Mouse (Mus musculus): ENCODE results near the gene Nrd1. TPM values are rescaled to one million over a fixed set of nuclear protein-coding genes. Genes with fewer than 3 reads are reported as not detected.

The Nrd1 gene
- polyA plus RNA-seq, 1 experiment from 2014 or later, result 46.6 TPM

DNA sequence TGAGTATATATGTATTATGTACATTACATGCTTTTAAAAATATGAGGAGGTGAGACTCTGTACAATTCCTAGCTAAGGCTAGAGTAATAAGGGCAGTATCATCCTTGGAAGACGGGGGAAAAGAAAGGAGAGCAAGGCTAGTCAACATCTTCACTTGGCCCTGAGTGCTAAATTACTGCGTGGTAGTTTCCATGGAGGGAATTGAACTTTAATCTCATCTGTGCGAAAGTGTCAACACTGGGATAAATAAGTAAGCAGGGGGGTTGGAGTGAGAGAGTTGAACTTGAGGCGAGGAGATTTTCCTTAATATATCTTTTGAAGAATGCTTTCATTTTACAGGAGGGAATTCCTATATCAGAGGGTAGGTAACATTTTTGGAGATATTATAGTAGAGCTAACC is 13.6 kb downstream of the Nrd1 start:
- 85% methylated on average over 4 of the region's 4 CpGs for WGBS (ENCODE audit: insufficient replicate concordance)

DNA sequence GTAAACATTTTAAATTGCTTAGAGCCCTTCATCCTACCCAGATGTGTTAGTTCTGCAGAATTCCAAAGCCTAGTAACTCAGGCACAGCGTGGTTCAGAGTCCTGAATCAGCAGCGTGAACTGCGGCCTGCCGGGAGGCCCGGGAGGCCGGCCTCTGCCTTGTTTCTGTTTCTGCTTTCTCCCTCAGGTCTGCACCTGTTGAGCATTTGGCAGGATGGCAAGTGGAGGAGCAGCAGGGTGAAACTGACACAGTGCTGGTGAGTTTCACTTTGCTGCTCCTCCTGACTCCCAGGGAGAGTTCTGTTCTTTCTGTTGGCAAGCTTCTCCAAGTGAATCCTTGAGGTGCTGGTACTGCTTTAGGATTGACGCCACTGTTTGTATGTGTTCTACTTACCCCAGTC is 17.0 kb downstream of the Nrd1 start:
- Histone ChIP-seq H3K9ac (ENCODE audit: low read depth, low read length) (no peak overlapping the region), H3K9me3 (replicated peaks; ENCODE audit: control insufficient read depth, low read length) (no peaks in the 10 kb centered on the region), H3K4me1 (ENCODE audit: control insufficient read depth, insufficient read depth, low read length) (no peaks in the 10 kb centered on the region), H3K27me3 (ENCODE audit: control insufficient read depth, insufficient read depth, low read length) (no peaks in the 10 kb centered on the region), H3K4me3 (ENCODE audit: low read depth, low read length) (no peak overlapping the region), H3K36me3 (ENCODE audit: control insufficient read depth, insufficient read depth, low read length) (peaks cover 9% of the 10 kb centered on the region), H3K4me2 (no peak overlapping the region), H3K27ac (ENCODE audit: low read depth, low read length) (no peak overlapping the region)
- 73% methylated on average over 7 of the region's 7 CpGs for WGBS (ENCODE audit: insufficient replicate concordance)
- ATAC-seq (replicated peaks; ENCODE audit: insufficient number of reproducible peaks, low FRiP score, low TSS enrichment), result no peak

More for the DNA sequence above, 13.6 kb downstream of the Nrd1 start:
- peaks cover 6% of the 10 kb centered on the region for H3K36me3 ChIP-seq (ENCODE audit: control insufficient read depth, insufficient read depth, low read length)
- H3K27ac ChIP-seq (ENCODE audit: low read depth, low read length), result no peak overlapping the region
- no peak for ATAC-seq (replicated peaks; ENCODE audit: insufficient number of reproducible peaks, low FRiP score, low TSS enrichment)
- no peak overlapping the region for H3K4me2 ChIP-seq
- H3K4me1 ChIP-seq (ENCODE audit: control insufficient read depth, insufficient read depth, low read length), result no peaks in the 10 kb centered on the region
- H3K9ac ChIP-seq (ENCODE audit: low read depth, low read length), result no peak overlapping the region
- H3K4me3 ChIP-seq (ENCODE audit: low read depth, low read length), result no peak overlapping the region
- no peaks in the 10 kb centered on the region for H3K27me3 ChIP-seq (ENCODE audit: control insufficient read depth, insufficient read depth, low read length)
- no peaks in the 10 kb centered on the region for H3K9me3 ChIP-seq (replicated peaks; ENCODE audit: control insufficient read depth, low read length)

DNA sequence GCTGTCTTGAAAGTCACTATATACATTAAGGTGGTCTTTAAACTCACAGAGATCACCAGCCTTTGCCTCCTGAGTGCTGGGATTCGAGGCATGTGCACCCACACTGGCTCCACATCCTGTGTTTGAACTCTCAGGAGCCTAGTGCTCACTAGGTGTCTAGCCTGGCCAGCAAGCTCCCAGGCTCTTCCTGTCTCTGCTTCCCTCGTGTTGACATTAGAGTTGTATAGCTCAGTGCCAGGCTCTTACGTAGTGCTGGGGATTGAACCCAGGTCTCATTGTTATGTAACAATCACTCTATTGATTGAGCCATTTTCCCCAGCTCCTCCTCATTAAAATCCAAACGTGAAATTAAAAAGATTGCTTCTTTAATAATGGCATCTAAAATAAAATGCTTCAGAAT is 18.8 kb downstream of the Nrd1 start:
- H3K27ac ChIP-seq (ENCODE audit: low read depth, low read length), result no peak overlapping the region
- peaks cover 9% of the 10 kb centered on the region for H3K36me3 ChIP-seq (ENCODE audit: control insufficient read depth, insufficient read depth, low read length)
- H3K9ac ChIP-seq (ENCODE audit: low read depth, low read length), result no peak overlapping the region
- no peak overlapping the region for H3K4me3 ChIP-seq (ENCODE audit: low read depth, low read length)
- 78% methylated on average over 4 of the region's 4 CpGs for WGBS (ENCODE audit: insufficient replicate concordance)
- no peaks in the 10 kb centered on the region for H3K4me1 ChIP-seq (ENCODE audit: control insufficient read depth, insufficient read depth, low read length)
- no peak overlapping the region for H3K4me2 ChIP-seq
- ATAC-seq (replicated peaks; ENCODE audit: insufficient number of reproducible peaks, low FRiP score, low TSS enrichment), result no peak
- no peaks in the 10 kb centered on the region for H3K27me3 ChIP-seq (ENCODE audit: control insufficient read depth, insufficient read depth, low read length)
- no peaks in the 10 kb centered on the region for H3K9me3 ChIP-seq (replicated peaks; ENCODE audit: control insufficient read depth, low read length)

DNA sequence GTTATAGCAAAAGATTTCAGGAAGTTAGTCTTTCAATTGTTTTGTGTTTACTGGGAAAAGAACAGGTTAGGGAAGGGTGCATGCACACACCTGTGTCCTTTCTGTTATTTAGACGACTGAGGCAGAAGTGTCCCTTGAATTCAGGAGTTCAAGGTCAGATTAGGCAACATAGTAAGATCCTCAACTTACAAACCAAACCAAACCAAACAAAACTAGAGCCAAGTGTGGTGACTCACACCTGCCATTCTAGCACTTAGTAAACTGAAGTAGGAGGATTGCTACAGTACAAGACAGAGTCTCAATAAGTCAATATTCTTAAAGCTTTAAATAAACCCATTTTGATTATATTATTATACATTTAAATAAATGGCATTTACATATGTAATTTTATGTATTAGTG is 21.5 kb downstream of the Nrd1 start:
- Histone ChIP-seq H3K27ac (ENCODE audit: low read depth, low read length) (no peak overlapping the region), H3K4me3 (ENCODE audit: low read depth, low read length) (no peak overlapping the region), H3K9ac (ENCODE audit: low read depth, low read length) (no peak overlapping the region), H3K4me2 (no peak overlapping the region), H3K4me1 (ENCODE audit: control insufficient read depth, insufficient read depth, low read length) (no peaks in the 10 kb centered on the region), H3K27me3 (ENCODE audit: control insufficient read depth, insufficient read depth, low read length) (no peaks in the 10 kb centered on the region), H3K9me3 (replicated peaks; ENCODE audit: control insufficient read depth, low read length) (no peaks in the 10 kb centered on the region), H3K36me3 (ENCODE audit: control insufficient read depth, insufficient read depth, low read length) (peaks cover 9% of the 10 kb centered on the region)
- WGBS (ENCODE audit: insufficient replicate concordance), result 76% methylated on average over 1 of the region's 1 CpGs
- no peak for ATAC-seq (replicated peaks; ENCODE audit: insufficient number of reproducible peaks, low FRiP score, low TSS enrichment)

DNA sequence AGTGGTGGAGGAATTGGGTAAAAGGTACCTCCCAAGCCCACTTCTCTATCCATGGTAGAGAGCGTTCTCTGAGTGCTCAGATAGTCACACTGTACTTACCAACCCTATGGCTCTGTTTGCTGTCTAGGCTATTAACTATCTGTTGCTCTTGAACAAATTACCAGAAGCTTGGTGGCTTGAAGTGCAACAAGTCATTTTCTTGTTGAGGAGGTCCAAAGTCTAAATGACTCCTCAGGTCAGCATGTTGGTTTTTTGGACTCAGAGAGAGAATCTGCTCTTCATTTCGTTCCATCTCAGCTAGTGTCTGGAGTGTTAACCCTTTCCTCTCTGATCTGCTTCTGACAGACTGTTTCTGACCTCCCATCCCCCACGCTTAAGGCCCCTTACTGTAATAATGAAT is 24.6 kb downstream of the Nrd1 start:
- Histone ChIP-seq H3K9ac (ENCODE audit: low read depth, low read length) (no peak overlapping the region), H3K4me1 (ENCODE audit: control insufficient read depth, insufficient read depth, low read length) (no peaks in the 10 kb centered on the region), H3K9me3 (replicated peaks; ENCODE audit: control insufficient read depth, low read length) (no peaks in the 10 kb centered on the region), H3K36me3 (ENCODE audit: control insufficient read depth, insufficient read depth, low read length) (no peaks in the 10 kb centered on the region), H3K27ac (ENCODE audit: low read depth, low read length) (no peak overlapping the region), H3K27me3 (ENCODE audit: control insufficient read depth, insufficient read depth, low read length) (no peaks in the 10 kb centered on the region), H3K4me2 (no peak overlapping the region), H3K4me3 (ENCODE audit: low read depth, low read length) (no peak overlapping the region)
- 67% methylated on average over 3 of the region's 3 CpGs for WGBS (ENCODE audit: insufficient replicate concordance)
- ATAC-seq (replicated peaks; ENCODE audit: insufficient number of reproducible peaks, low FRiP score, low TSS enrichment), result no peak

DNA sequence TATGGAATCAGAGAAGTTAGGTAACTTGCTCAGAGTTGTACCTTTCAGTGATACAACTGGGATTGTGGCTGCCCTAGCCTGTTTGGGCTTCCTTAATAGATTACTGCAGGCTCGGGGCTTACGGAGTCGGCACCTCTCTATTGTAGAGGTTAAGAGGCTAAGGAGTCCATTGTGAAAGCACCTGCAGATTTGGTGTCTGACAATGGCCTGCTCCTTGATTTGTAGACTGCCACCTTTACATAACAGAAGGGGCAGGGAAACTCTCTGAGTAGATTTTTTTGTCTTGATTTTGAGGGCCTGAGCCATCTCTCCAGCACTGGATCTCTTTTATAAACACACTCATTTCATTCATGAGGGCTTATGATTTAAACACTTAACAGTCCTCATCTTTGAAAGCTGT is 26.1 kb downstream of the Nrd1 start:
- H3K27ac ChIP-seq (ENCODE audit: low read depth, low read length), result no peak overlapping the region
- WGBS (ENCODE audit: insufficient replicate concordance), result 93% methylated on average over 3 of the region's 3 CpGs
- H3K4me3 ChIP-seq (ENCODE audit: low read depth, low read length), result no peak overlapping the region
- no peaks in the 10 kb centered on the region for H3K27me3 ChIP-seq (ENCODE audit: control insufficient read depth, insufficient read depth, low read length)
- no peaks in the 10 kb centered on the region for H3K9me3 ChIP-seq (replicated peaks; ENCODE audit: control insufficient read depth, low read length)
- no peaks in the 10 kb centered on the region for H3K4me1 ChIP-seq (ENCODE audit: control insufficient read depth, insufficient read depth, low read length)
- no peak for ATAC-seq (replicated peaks; ENCODE audit: insufficient number of reproducible peaks, low FRiP score, low TSS enrichment)
- H3K4me2 ChIP-seq, result no peak overlapping the region
- no peak overlapping the region for H3K9ac ChIP-seq (ENCODE audit: low read depth, low read length)
- H3K36me3 ChIP-seq (ENCODE audit: control insufficient read depth, insufficient read depth, low read length), result no peaks in the 10 kb centered on the region

DNA sequence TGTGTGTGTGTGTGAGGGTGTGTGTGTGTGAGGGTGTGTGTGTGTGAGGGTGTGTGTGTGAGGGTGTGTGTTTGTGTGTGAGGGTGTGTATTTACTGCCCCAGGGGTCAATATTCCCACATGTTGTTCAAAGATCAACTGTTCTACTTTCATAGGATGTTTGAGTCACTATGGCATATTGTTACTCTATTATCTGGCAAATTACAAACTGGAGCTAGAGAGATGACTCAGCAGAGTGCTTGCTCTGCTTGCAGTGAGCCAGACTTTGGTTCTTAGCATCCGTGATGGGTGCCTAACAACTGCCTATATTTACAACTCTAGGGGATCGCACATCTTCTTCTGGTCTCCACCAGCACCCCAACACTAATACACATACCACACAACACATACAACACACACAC is 29.4 kb downstream of the Nrd1 start:
- Histone ChIP-seq H3K9ac (ENCODE audit: low read depth, low read length) (no peak overlapping the region), H3K27me3 (ENCODE audit: control insufficient read depth, insufficient read depth, low read length) (no peaks in the 10 kb centered on the region), H3K4me3 (ENCODE audit: low read depth, low read length) (no peak overlapping the region), H3K9me3 (replicated peaks; ENCODE audit: control insufficient read depth, low read length) (no peaks in the 10 kb centered on the region), H3K4me1 (ENCODE audit: control insufficient read depth, insufficient read depth, low read length) (no peaks in the 10 kb centered on the region), H3K4me2 (no peak overlapping the region), H3K27ac (ENCODE audit: low read depth, low read length) (no peak overlapping the region), H3K36me3 (ENCODE audit: control insufficient read depth, insufficient read depth, low read length) (0 out of 2 replicates have a peak, but pooled peaks cover 2% of the 10 kb centered on the region)
- WGBS (ENCODE audit: insufficient replicate concordance), result 81% methylated on average over 2 of the region's 2 CpGs
- ATAC-seq (replicated peaks; ENCODE audit: insufficient number of reproducible peaks, low FRiP score, low TSS enrichment), result no peak

DNA sequence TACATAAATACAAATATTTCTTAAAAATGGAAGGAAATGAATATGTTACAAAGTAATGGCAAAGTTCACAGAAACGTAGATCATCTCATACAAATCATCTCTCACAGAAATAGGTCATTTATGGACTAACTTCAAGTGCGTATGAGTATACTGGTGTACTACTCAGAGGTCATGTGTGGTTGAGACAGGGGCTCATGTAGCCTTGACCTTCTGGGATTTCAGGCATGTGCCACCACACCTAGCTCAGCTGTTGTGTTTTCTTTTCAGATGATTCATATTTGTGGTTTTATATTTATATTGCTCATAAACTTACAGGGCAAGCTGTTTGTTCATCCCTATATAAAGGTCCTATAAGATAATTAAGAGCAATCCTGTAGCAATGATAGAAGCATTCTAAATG is 29.8 kb downstream of the Nrd1 start:
- no peaks in the 10 kb centered on the region for H3K4me1 ChIP-seq (ENCODE audit: control insufficient read depth, insufficient read depth, low read length)
- H3K36me3 ChIP-seq (ENCODE audit: control insufficient read depth, insufficient read depth, low read length), result 0 out of 2 replicates have a peak, but pooled peaks cover 2% of the 10 kb centered on the region
- H3K9me3 ChIP-seq (replicated peaks; ENCODE audit: control insufficient read depth, low read length), result no peaks in the 10 kb centered on the region
- no peaks in the 10 kb centered on the region for H3K27me3 ChIP-seq (ENCODE audit: control insufficient read depth, insufficient read depth, low read length)
- H3K4me2 ChIP-seq, result no peak overlapping the region
- WGBS (ENCODE audit: insufficient replicate concordance), result 90% methylated on average over 2 of the region's 2 CpGs
- no peak overlapping the region for H3K9ac ChIP-seq (ENCODE audit: low read depth, low read length)
- ATAC-seq (replicated peaks; ENCODE audit: insufficient number of reproducible peaks, low FRiP score, low TSS enrichment), result no peak
- no peak overlapping the region for H3K27ac ChIP-seq (ENCODE audit: low read depth, low read length)
- no peak overlapping the region for H3K4me3 ChIP-seq (ENCODE audit: low read depth, low read length)

DNA sequence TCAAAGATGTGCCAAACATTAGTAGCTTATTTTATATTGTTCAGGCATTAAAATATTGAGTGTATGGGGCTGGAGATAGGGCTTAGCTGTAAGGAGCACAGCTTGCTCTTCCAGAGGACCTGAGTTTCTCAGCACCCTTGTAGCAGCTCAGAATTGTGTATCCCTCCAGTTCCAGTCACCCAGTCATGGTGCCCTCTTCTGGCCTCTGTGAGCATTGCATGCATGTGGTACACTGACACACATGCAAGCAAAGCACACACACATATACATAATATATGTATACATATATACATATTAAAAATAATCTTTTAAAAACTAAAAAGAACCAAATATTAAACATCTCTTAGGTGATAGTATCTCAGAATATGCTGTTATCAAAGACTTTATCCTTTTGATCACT is 35.9 kb downstream of the Nrd1 start:
- Histone ChIP-seq H3K27me3 (ENCODE audit: control insufficient read depth, insufficient read depth, low read length) (no peaks in the 10 kb centered on the region), H3K4me1 (ENCODE audit: control insufficient read depth, insufficient read depth, low read length) (no peaks in the 10 kb centered on the region), H3K27ac (ENCODE audit: low read depth, low read length) (no peak overlapping the region), H3K4me2 (no peak overlapping the region), H3K36me3 (ENCODE audit: control insufficient read depth, insufficient read depth, low read length) (peaks cover 17% of the 10 kb centered on the region), H3K4me3 (ENCODE audit: low read depth, low read length) (no peak overlapping the region), H3K9me3 (replicated peaks; ENCODE audit: control insufficient read depth, low read length) (no peaks in the 10 kb centered on the region), H3K9ac (ENCODE audit: low read depth, low read length) (no peak overlapping the region)
- ATAC-seq (replicated peaks; ENCODE audit: insufficient number of reproducible peaks, low FRiP score, low TSS enrichment), result no peak
